Mouse (Mus musculus) C2C12 (cell line): ENCODE results near the gene Cdkn2b.

Source experiments
- CEBPB ChIP-seq: IDR thresholded peaks from one replicate; pipeline ENCODE4 v1.6.1; 2011; ENCODE audit warnings: low read depth, mild to moderate bottlenecking, control low read depth, moderate library complexity
- CTCF ChIP-seq: IDR thresholded peaks from one replicate; pipeline ENCODE4 v1.5.1; 2011; ENCODE audit not compliant: control insufficient read depth, insufficient read depth, insufficient read length
- MAX ChIP-seq: IDR thresholded peaks from one replicate; pipeline ENCODE4 v1.6.1; 2011; ENCODE audit warnings: mild to moderate bottlenecking, control low read depth
- USF1 ChIP-seq: IDR thresholded peaks from one replicate; pipeline ENCODE4 v1.6.1; 2011; ENCODE audit warnings: low read depth, mild to moderate bottlenecking, control low read depth, moderate library complexity

GRCm38 (mm10) chr4:89282661-89283060 is 28.2 kb downstream of the Cdkn2b start:
- no peak for TF ChIP-seq MAX
- no peak for TF ChIP-seq CTCF
- TF ChIP-seq USF1: no peak
- TF ChIP-seq CEBPB: no peak
